Mouse (Mus musculus) hindbrain, postnatal 0 days (tissue): ENCODE data around the gene Flrt1. TPM values are rescaled to one million over a fixed set of nuclear protein-coding genes. Genes with fewer than 3 reads are reported as not detected.

Source experiments
- ATAC-seq: fragments of 200-750 bp; cut with Nextera tagmentation; 2 replicates; pipeline ENCODE4 v1.8.0; 2017; ENCODE audit warnings: mild to moderate bottlenecking, moderate TSS enrichment, moderate library complexity
- DNase-seq: peaks from one replicate; pipeline ENCODE4 v3.0.0-alpha.2; 2015; ENCODE audit warnings: low spot score
- H3K27ac ChIP-seq: fragments of 300-500 bp; sonication (generic); 2 replicates; pipeline ENCODE4 v1.5.1; 2014; ENCODE audit warnings: mild to moderate bottlenecking
- H3K27me3 ChIP-seq: fragments of 300-500 bp; sonication (generic); 2 replicates; pipeline ENCODE4 v1.6.1; 2014; ENCODE audit warnings: low read length, mixed read lengths; ENCODE audit not compliant: insufficient read depth
- H3K36me3 ChIP-seq: fragments of 300-500 bp; sonication (generic); 2 replicates; pipeline ENCODE4 v1.6.1; 2014; ENCODE audit warnings: low read length, mixed read lengths; ENCODE audit not compliant: insufficient read depth
- H3K4me1 ChIP-seq: fragments of 300-500 bp; sonication (generic); 2 replicates; pipeline ENCODE4 v1.6.1; 2014; ENCODE audit warnings: antibody characterized with exemption, low read length, mixed read lengths; ENCODE audit not compliant: insufficient read depth
- H3K4me2 ChIP-seq: fragments of 300-500 bp; sonication (generic); 2 replicates; pipeline ENCODE4 v1.6.1; 2014; ENCODE audit warnings: low read depth, mild to moderate bottlenecking, low read length, moderate library complexity, mixed read lengths
- H3K4me3 ChIP-seq: fragments of 300-500 bp; sonication (generic); 2 replicates; pipeline ENCODE4 v1.5.1; 2014; ENCODE audit warnings: low read length
- H3K9ac ChIP-seq: fragments of 300-500 bp; sonication (generic); replicated peaks from 2 replicates; pipeline ENCODE4 v1.6.1; 2014; ENCODE audit warnings: mild to moderate bottlenecking, low read length, moderate library complexity, mixed read lengths
- H3K9me3 ChIP-seq: fragments of 300-500 bp; sonication (generic); 2 replicates; pipeline ENCODE4 v1.6.1; 2016; ENCODE audit warnings: low read length, mixed read lengths
- CTCF ChIP-seq: IDR thresholded peaks from 2 replicates; pipeline ENCODE4 v1.5.1; 2016; ENCODE audit warnings: antibody characterized with exemption, control low read depth, low read depth
- WGBS: fragments of 180-500 bp; shearing (Covaris S2); extraction: QIAGEN DNeasy Blood & Tissue Kit; methylation state at CpG from one replicate; pipeline ENCODE4 v1.1.7; 2014; 5-methylcytosine and 5-hydroxymethylcytosine counted together
- polyA plus RNA-seq: library from polyadenylated mRNA; unstranded; fragments of >200 nt; fragmentation: Nextera tagmentation; extraction: Ambion mirVana; gene quantifications from 2 replicates; pipeline ENCODE4 v1.2.1, GENCODE M21; 2015
- total RNA-seq: library from RNA; depleted of rRNA; stranded (reverse); fragments of >200 nt; gene quantifications from 2 replicates; pipeline ENCODE4 v1.2.3, GENCODE M21; 2014

The Flrt1 gene
- total and polyA plus RNA-seq, 2 experiments from 2014 or later = 8.1 to 10.1 TPM

GRCm38 (mm10) chr19:7108114-7108905, 2.8 kb upstream of the Flrt1 start:
- peak; percentile 63 for TF ChIP-seq CTCF
- peaks cover 24% of the 10 kb centered on the region for H3K4me1 ChIP-seq
- DNase-seq = peak; percentile 61

GRCm38 (mm10) chr19:7107174-7107573, 1.6 kb upstream of the Flrt1 start:
- Histone ChIP-seq H3K4me3 (no peak overlapping the region), H3K4me1 (peaks cover 19% of the 10 kb centered on the region), H3K4me2 (no peak overlapping the region), H3K9me3 (no peaks in the 10 kb centered on the region), H3K36me3 (no peaks in the 10 kb centered on the region), H3K27ac (no peak overlapping the region), H3K9ac (no peak overlapping the region), H3K27me3 (no peaks in the 10 kb centered on the region)
- TF ChIP-seq CTCF = no peak
- DNase-seq (no peak), ATAC-seq (no peak)
- 81% methylated on average over 4 of the region's 4 CpGs for WGBS

More at GRCm38 (mm10) chr19:7108114-7108905, 2.8 kb upstream of the Flrt1 start:
- 48% methylated on average over 6 of the region's 6 CpGs for WGBS
- no peak for ATAC-seq
- H3K4me3 ChIP-seq = no peak overlapping the region
- no peaks in the 10 kb centered on the region for H3K36me3 ChIP-seq
- no peaks in the 10 kb centered on the region for H3K27me3 ChIP-seq
- H3K4me2 ChIP-seq = no peak overlapping the region
- no peaks in the 10 kb centered on the region for H3K9me3 ChIP-seq
- no peak overlapping the region for H3K9ac ChIP-seq
- no peak overlapping the region for H3K27ac ChIP-seq

- Histone ChIP-seq H3K4me1 (peaks cover 19% of the 10 kb centered on the region), H3K36me3 (no peaks in the 10 kb centered on the region), H3K27ac (no peak overlapping the region), H3K9me3 (no peaks in the 10 kb centered on the region), H3K4me2 (no peak overlapping the region), H3K9ac (no peak overlapping the region), H3K4me3 (no peak overlapping the region), H3K27me3 (no peaks in the 10 kb centered on the region)
- 93% methylated on average over 2 of the region's 2 CpGs for WGBS
- ATAC-seq (no peak), DNase-seq (no peak)
- TF ChIP-seq CTCF = no peak
Measured at GRCm38 (mm10) chr19:7106566-7106965, 1.0 kb upstream of the Flrt1 start.

- no peaks in the 10 kb centered on the region for H3K27me3 ChIP-seq
- 28% methylated on average over 19 of the region's 19 CpGs for WGBS
- peaks cover 11% of the 10 kb centered on the region for H3K4me1 ChIP-seq
- H3K4me2 ChIP-seq = 0 out of 2 replicates have a peak overlapping the region, but pooled peaks have one; percentile 13
- ATAC-seq (no peak; the same call in 1 of the 2 replicates), DNase-seq (peak; percentile 58)
- no peak overlapping the region for H3K27ac ChIP-seq
- H3K9me3 ChIP-seq = no peaks in the 10 kb centered on the region
- H3K36me3 ChIP-seq = no peaks in the 10 kb centered on the region
- peak overlapping the region; percentile 19; the same call in 1 of the 2 replicates for H3K9ac ChIP-seq
- H3K4me3 ChIP-seq = no peak overlapping the region
- TF ChIP-seq CTCF = peak; percentile 55
Measured at GRCm38 (mm10) chr19:7103993-7104401, 1.5 kb downstream of the Flrt1 start.

- no peak overlapping the region for H3K27ac ChIP-seq
- 0 out of 2 replicates have a peak overlapping the region, but pooled peaks have one; percentile 13 for H3K4me2 ChIP-seq
- no peak overlapping the region for H3K9ac ChIP-seq
- 38% methylated on average over 4 of the region's 4 CpGs for WGBS
- no peak for DNase-seq
- H3K4me3 ChIP-seq = no peak overlapping the region
- H3K9me3 ChIP-seq = no peaks in the 10 kb centered on the region
- H3K4me1 ChIP-seq = peaks cover 11% of the 10 kb centered on the region
- H3K36me3 ChIP-seq = no peaks in the 10 kb centered on the region
- TF ChIP-seq CTCF = peak; percentile 10; the same call in 1 of the 2 replicates
- H3K27me3 ChIP-seq = no peaks in the 10 kb centered on the region
- ATAC-seq = no peak
Measured at GRCm38 (mm10) chr19:7103349-7103992, 2.1 kb downstream of the Flrt1 start.

- Histone ChIP-seq H3K4me2 (no peak overlapping the region), H3K4me1 (peaks cover 11% of the 10 kb centered on the region), H3K27ac (no peak overlapping the region), H3K9ac (no peak overlapping the region), H3K36me3 (no peaks in the 10 kb centered on the region), H3K27me3 (no peaks in the 10 kb centered on the region), H3K4me3 (no peak overlapping the region), H3K9me3 (no peaks in the 10 kb centered on the region)
- no peak for TF ChIP-seq CTCF
- DNase-seq = no peak
- no peak for ATAC-seq
- WGBS = 40% methylated on average over 10 of the region's 10 CpGs
Measured at GRCm38 (mm10) chr19:7102039-7102438, 3.5 kb downstream of the Flrt1 start.
